Mouse (Mus musculus) thymus, postnatal 14 days (tissue): Measurements from ENCODE around the gene Cotl1.
A peak's percentile ranks its signal among the peaks of the same experiment; 100 is the strongest.

Experiments
- DNase-seq: peaks from one replicate; pipeline ENCODE4 v3.0.0; 2021

The Cotl1 gene

GRCm38 (mm10) chr8:119838100-119838982, 2.0 kb downstream of the Cotl1 start:
- DNase-seq, result no peak

- DNase-seq, result peak; percentile 56
Observed at GRCm38 (mm10) chr8:119837553-119838071, 2.7 kb downstream of the Cotl1 start.

- DNase-seq, result no peak
Observed at GRCm38 (mm10) chr8:119836831-119837230, 3.5 kb downstream of the Cotl1 start.

GRCm38 (mm10) chr8:119835270-119835669, 5.1 kb downstream of the Cotl1 start:
- no peak for DNase-seq

- no peak for DNase-seq
Observed at GRCm38 (mm10) chr8:119834676-119835075, 5.7 kb downstream of the Cotl1 start.

GRCm38 (mm10) chr8:119832931-119833330, 7.4 kb downstream of the Cotl1 start:
- peak; percentile 69 for DNase-seq

- no peak for DNase-seq
Observed at GRCm38 (mm10) chr8:119832101-119832617, 8.2 kb downstream of the Cotl1 start.

GRCm38 (mm10) chr8:119831336-119831995, 8.9 kb downstream of the Cotl1 start:
- DNase-seq, result peak; percentile 45

GRCm38 (mm10) chr8:119830589-119830988, 9.8 kb downstream of the Cotl1 start:
- DNase-seq, result peak; percentile 81

GRCm38 (mm10) chr8:119829870-119830580, 10.3 kb downstream of the Cotl1 start:
- no peak for DNase-seq

- no peak for DNase-seq
Observed at GRCm38 (mm10) chr8:119829420-119829819, 10.9 kb downstream of the Cotl1 start.

GRCm38 (mm10) chr8:119829015-119829414, 11.3 kb downstream of the Cotl1 start:
- DNase-seq, result no peak

- no peak for DNase-seq
Observed at GRCm38 (mm10) chr8:119827721-119828153, 12.6 kb downstream of the Cotl1 start.

GRCm38 (mm10) chr8:119826982-119827381, 13.4 kb downstream of the Cotl1 start:
- no peak for DNase-seq

- no peak for DNase-seq
Observed at GRCm38 (mm10) chr8:119825950-119826730, 14.2 kb downstream of the Cotl1 start.

GRCm38 (mm10) chr8:119824809-119825273, 15.5 kb downstream of the Cotl1 start:
- no peak for DNase-seq

GRCm38 (mm10) chr8:119824100-119824499, 16.2 kb downstream of the Cotl1 start:
- DNase-seq, result no peak

GRCm38 (mm10) chr8:119823278-119823677, 17.1 kb downstream of the Cotl1 start:
- DNase-seq, result no peak

GRCm38 (mm10) chr8:119821691-119822090, 18.7 kb downstream of the Cotl1 start:
- no peak for DNase-seq

- DNase-seq, result no peak
Observed at GRCm38 (mm10) chr8:119819976-119820375, 20.4 kb downstream of the Cotl1 start.

GRCm38 (mm10) chr8:119819316-119819715, 21.0 kb downstream of the Cotl1 start:
- no peak for DNase-seq

GRCm38 (mm10) chr8:119817446-119817845, 22.9 kb downstream of the Cotl1 start:
- DNase-seq, result no peak
